Mouse (Mus musculus): ENCODE data around the gene Ear14. TPM values are rescaled to one million over a fixed set of nuclear protein-coding genes. Genes with fewer than 3 reads are reported as not detected.
"Not testable (repeated sequence)": the region's sequence is repeated elsewhere in the genome, so short reads cannot be mapped to it uniquely, and the experiment has no call there.

Gene Ear14
- polyA plus RNA-seq, 1 experiment, result not detected

DNA sequence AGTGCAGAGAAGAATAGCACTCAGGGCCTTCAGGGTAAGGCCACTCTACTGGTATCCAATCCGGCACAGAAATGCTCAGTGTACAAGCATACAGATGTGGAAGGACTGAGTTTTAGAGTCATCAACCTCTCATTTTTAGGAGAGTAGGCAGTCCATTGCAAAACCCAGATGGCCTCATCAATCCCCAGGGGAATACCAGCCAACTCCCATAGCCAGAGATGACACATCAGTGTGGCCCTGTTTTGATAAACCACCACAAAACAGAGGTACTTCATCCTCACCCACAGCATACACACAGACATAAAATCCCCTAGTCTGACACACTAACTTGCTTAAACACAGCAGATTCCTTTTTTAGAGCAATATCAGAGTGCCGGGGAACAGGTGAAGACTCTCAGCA is 2.7 kb upstream of the Ear14 start:
- TF ChIP-seq POLR2A (IDR thresholded peaks at IDR 0.05; ENCODE audit: control insufficient read depth, low read depth, low read length) (no peak), CTCF (IDR thresholded peaks at IDR 0.05; ENCODE audit: control insufficient read depth, insufficient read depth, insufficient replicate concordance, low read depth, low read length) (no peak)
- H3K27me3 ChIP-seq (ENCODE audit: control insufficient read depth, insufficient read depth, low read length), result no peaks in the 10 kb centered on the region
- H3K4me3 ChIP-seq (ENCODE audit: control insufficient read depth, low read depth, low read length), result no peak overlapping the region
- no peaks in the 10 kb centered on the region for H3K36me3 ChIP-seq (ENCODE audit: control insufficient read depth, insufficient read depth, low read length)
- no peaks in the 10 kb centered on the region for H3K4me1 ChIP-seq (ENCODE audit: control insufficient read depth, insufficient read depth, low read length)
- no peak overlapping the region for H3K27ac ChIP-seq (ENCODE audit: control insufficient read depth, insufficient read depth, low read depth, low read length)

DNA sequence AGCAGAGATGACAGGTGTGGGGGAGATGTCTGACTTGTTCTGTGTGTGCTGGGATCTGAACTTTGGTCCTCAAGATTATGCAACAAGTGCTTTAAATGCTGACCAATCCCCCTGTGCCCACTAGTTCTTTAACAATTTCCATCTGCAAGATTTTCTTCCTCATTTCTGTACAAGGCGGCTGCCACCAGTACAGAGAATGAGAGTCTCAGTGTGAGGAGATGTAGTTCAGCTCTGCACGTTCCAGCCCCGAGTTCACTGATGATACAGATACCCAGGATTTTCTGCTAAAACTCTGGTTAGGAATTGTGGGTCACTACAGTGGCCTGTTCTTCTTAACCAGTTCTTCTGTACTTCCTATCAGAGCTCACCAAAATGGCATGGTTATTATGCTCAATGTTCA is 16.9 kb downstream of the Ear14 start:
- not testable (repeated sequence) for H3K27ac ChIP-seq (ENCODE audit: control insufficient read depth, insufficient read depth, low read depth, low read length); H3K36me3 ChIP-seq (ENCODE audit: control insufficient read depth, insufficient read depth, low read length); H3K4me1 ChIP-seq (ENCODE audit: control insufficient read depth, insufficient read depth, low read length); H3K27me3 ChIP-seq (ENCODE audit: control insufficient read depth, insufficient read depth, low read length); H3K4me3 ChIP-seq (ENCODE audit: control insufficient read depth, low read depth, low read length)

DNA sequence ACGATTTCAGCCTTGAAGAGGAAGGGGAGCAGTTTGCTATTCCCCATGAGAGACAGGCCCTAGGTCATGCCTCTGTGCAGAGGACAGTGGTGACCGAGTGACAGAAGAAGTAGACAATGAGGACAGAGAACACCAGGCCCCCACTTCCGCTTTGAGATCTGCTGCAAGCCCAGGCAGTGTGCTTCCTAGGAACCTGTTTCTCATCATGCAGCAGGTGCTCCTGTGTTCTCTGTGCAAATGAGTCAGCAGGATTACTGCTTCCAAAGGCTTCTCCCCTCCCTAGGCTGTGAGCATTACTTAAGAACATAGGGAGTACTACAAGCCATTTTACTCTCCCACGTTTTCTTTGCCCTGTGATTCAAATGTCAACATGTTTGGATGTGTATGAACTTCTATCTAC is 26.5 kb downstream of the Ear14 start:
- H3K27me3 ChIP-seq (ENCODE audit: control insufficient read depth, insufficient read depth, low read length); H3K4me1 ChIP-seq (ENCODE audit: control insufficient read depth, insufficient read depth, low read length); H3K27ac ChIP-seq (ENCODE audit: control insufficient read depth, insufficient read depth, low read depth, low read length); H3K4me3 ChIP-seq (ENCODE audit: control insufficient read depth, low read depth, low read length); H3K36me3 ChIP-seq (ENCODE audit: control insufficient read depth, insufficient read depth, low read length): not testable (repeated sequence)

DNA sequence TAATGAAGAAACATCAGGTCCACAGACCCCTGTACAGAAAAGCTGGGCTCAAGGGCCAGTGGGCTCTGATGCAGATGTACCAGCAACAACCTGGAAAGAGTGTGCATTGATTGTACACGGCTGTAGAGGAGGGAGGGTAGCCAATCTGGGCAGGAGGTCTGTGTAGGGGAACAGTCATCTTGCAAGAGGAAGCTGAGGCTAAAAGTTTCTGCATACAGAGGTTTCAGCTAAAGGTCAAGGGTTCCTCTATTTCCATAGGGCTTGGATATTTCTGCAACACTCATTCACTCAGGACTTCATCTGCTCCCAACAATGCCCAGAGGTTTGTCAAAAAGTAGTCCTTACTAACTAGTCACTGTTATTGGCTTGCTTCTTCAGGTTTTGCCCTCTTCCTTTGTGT is 34.3 kb downstream of the Ear14 start:
- H3K4me3 ChIP-seq (ENCODE audit: control insufficient read depth, low read depth, low read length), result not testable (repeated sequence)

DNA sequence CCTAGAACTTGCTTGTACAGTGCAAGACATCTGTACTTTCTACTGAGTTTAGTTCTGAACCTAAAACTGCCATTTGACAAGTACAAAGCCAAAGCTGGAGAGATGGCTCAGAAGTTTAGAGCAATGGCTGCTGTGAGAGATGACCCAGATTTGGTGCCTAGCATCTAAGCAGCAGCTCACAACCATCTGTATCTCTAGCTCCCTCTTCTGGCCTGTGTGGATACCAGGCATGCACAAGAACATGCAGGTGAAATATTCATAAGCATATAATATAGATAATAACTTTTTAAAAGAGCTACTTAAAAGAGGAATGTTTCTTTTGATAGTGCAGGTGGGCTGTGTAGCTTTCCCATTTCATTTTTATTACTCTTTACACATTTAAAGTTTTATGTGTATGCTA is 37.7 kb downstream of the Ear14 start:
- Histone ChIP-seq H3K27me3 (ENCODE audit: control insufficient read depth, insufficient read depth, low read length) (no peaks in the 10 kb centered on the region), H3K27ac (ENCODE audit: control insufficient read depth, insufficient read depth, low read depth, low read length) (no peak overlapping the region)
- TF ChIP-seq CTCF (IDR thresholded peaks at IDR 0.05; ENCODE audit: control insufficient read depth, insufficient read depth, insufficient replicate concordance, low read depth, low read length) (peak; percentile 29; the same call in 1 of the 2 replicates), POLR2A (IDR thresholded peaks at IDR 0.05; ENCODE audit: control insufficient read depth, low read depth, low read length) (no peak)

More for the DNA sequence above, 34.3 kb downstream of the Ear14 start:
- H3K36me3 ChIP-seq (ENCODE audit: control insufficient read depth, insufficient read depth, low read length); H3K27ac ChIP-seq (ENCODE audit: control insufficient read depth, insufficient read depth, low read depth, low read length); H3K27me3 ChIP-seq (ENCODE audit: control insufficient read depth, insufficient read depth, low read length); H3K4me1 ChIP-seq (ENCODE audit: control insufficient read depth, insufficient read depth, low read length): not testable (repeated sequence)

DNA sequence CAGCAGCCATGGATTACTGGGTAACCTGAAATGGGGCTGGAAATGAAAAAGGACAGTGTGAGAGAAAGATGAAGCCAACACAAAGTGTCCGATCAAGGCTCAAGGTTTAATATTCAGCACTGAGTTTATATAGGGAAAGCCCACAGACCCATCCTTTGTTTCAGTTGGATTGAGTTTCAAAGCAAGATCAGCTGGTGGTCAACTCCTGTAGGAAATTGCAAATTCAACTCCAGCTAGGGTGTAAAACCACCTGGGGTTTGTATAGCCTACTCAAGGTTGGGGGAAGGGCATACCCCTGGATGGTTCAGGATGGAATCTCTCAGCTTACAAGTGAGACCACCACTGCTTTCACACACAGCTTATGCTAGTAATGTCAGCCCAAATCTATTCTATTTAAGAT is 44.5 kb downstream of the Ear14 start:
- no peaks in the 10 kb centered on the region for H3K36me3 ChIP-seq (ENCODE audit: control insufficient read depth, insufficient read depth, low read length)
- no peaks in the 10 kb centered on the region for H3K4me1 ChIP-seq (ENCODE audit: control insufficient read depth, insufficient read depth, low read length)
- no peaks in the 10 kb centered on the region for H3K27me3 ChIP-seq (ENCODE audit: control insufficient read depth, insufficient read depth, low read length)
- TF ChIP-seq CTCF (IDR thresholded peaks at IDR 0.05; ENCODE audit: control insufficient read depth, insufficient read depth, insufficient replicate concordance, low read depth, low read length) (no peak), POLR2A (IDR thresholded peaks at IDR 0.05; ENCODE audit: control insufficient read depth, low read depth, low read length) (no peak)
- H3K4me3 ChIP-seq (ENCODE audit: control insufficient read depth, low read depth, low read length), result no peak overlapping the region
- H3K27ac ChIP-seq (ENCODE audit: control insufficient read depth, insufficient read depth, low read depth, low read length), result no peak overlapping the region

More for the DNA sequence above, 37.7 kb downstream of the Ear14 start:
- no peaks in the 10 kb centered on the region for H3K4me1 ChIP-seq (ENCODE audit: control insufficient read depth, insufficient read depth, low read length)
- no peaks in the 10 kb centered on the region for H3K36me3 ChIP-seq (ENCODE audit: control insufficient read depth, insufficient read depth, low read length)
- H3K4me3 ChIP-seq (ENCODE audit: control insufficient read depth, low read depth, low read length), result no peak overlapping the region

DNA sequence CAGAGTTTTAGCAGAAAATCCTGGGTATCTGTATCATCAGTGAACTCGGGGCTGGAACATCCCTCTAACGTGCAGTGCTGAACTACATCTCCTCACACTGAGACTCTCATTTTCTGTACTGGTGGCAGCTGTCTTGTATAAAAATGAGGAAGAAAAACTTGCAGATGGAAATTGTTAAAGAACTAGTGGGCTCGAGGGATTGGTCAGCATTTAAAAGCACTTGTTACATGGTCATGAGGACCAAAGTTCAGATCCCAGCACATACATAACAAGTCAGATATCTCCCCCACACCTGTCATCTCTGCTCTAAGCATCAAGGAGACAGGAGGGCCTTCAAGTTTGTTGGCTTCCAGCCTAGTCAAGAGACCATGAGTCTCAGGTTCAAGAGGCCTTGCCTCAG is 47.2 kb downstream of the Ear14 start:
- no peak overlapping the region for H3K4me3 ChIP-seq (ENCODE audit: control insufficient read depth, low read depth, low read length)
- H3K27ac ChIP-seq (ENCODE audit: control insufficient read depth, insufficient read depth, low read depth, low read length), result no peak overlapping the region
- TF ChIP-seq POLR2A (IDR thresholded peaks at IDR 0.05; ENCODE audit: control insufficient read depth, low read depth, low read length) (no peak), CTCF (IDR thresholded peaks at IDR 0.05; ENCODE audit: control insufficient read depth, insufficient read depth, insufficient replicate concordance, low read depth, low read length) (no peak)
- H3K27me3 ChIP-seq (ENCODE audit: control insufficient read depth, insufficient read depth, low read length), result no peaks in the 10 kb centered on the region
- H3K36me3 ChIP-seq (ENCODE audit: control insufficient read depth, insufficient read depth, low read length), result no peaks in the 10 kb centered on the region
- no peaks in the 10 kb centered on the region for H3K4me1 ChIP-seq (ENCODE audit: control insufficient read depth, insufficient read depth, low read length)

DNA sequence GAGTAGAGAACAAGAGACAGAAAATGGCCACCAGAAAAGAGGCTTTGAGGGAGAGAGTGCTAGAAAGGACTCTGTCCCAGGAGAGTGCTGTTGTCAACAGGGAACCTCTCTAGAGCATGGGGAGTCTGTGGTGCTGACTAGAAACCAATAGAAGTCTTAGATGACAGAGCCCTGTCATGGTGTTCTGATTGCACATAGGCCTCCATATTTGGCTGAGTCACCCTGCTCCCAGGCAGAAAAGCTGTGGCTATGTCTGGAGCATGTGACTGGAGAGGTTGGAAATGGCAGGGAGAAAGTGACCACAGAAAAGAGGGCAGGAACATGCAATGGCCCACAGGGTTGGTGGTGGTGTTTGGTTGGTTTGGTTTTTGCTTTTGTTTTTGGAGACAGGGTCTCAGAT is 49.0 kb downstream of the Ear14 start:
- H3K27me3 ChIP-seq (ENCODE audit: control insufficient read depth, insufficient read depth, low read length); H3K36me3 ChIP-seq (ENCODE audit: control insufficient read depth, insufficient read depth, low read length); H3K4me3 ChIP-seq (ENCODE audit: control insufficient read depth, low read depth, low read length); H3K4me1 ChIP-seq (ENCODE audit: control insufficient read depth, insufficient read depth, low read length); H3K27ac ChIP-seq (ENCODE audit: control insufficient read depth, insufficient read depth, low read depth, low read length): not testable (repeated sequence)

Measured in testis, adult 2 months (tissue).